Mouse (Mus musculus) kidney, adult 11 months (tissue): ENCODE results near the gene Olfr218.
"Not testable (repeated sequence)": the region's sequence is repeated elsewhere in the genome, so short reads cannot be mapped to it uniquely, and the experiment has no call there.

Experiments used
- DNase-seq: peaks from one replicate; pipeline ENCODE4 v3.0.0; 2022

Olfr218 gene

GRCm38 (mm10) chr1:173197508-173197907, at the start of gene Olfr218:
Gene Olfr218, plus strand, starts transcription at chr1:173197808.
- DNase-seq = no peak

DNA sequence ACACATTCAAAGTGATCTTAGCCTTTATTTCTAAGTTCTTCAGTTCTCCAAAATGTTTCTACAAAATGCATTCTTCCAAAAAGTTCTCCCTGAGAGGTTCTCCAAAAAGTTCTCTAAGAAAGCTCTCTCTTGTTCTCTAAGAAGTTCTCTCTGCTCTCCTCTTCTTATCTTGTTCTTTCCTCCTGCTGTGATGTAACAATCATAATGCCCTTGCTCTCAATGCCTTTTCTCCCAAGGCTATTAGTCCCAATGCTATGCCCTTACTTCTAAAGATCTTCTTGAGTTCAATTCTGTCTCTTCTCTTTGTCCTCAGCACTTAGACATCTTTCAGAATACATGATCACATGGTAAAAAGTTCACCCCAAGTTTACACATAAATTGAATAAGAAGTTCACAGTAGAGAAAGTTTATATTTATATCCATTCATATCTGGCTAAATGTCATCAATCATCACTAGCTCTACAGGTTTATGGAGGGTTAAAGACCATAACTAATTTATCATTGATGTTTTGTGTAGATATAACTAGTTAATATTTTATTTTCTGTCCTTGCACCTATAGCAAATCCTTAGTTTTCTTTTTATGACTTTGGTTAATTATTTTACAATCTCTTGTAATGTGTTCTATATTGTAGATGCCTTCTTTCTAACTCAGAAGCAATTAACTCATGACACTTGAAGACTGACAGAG, 23.3 kb upstream of the Olfr218 start:
- DNase-seq = no peak

DNA sequence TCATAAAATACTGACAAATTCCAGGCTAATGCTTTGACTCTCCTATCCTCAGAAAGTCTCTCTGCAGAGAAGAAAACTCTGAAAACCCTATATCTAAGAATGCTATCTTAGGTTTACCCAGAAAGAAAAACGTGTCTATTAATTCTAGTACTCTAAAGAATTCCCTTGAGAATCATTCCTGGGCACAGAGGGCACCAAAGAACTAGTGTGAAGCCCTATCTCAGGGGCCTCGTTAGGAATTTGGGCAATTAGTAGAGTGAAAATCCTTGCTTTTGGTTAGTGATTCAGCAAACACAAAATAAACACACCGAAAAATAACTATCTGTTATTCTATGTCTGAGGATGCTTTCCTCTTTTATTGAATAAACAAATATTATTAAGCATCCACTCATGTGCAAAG, 7.1 kb upstream of the Olfr218 start, which contains the start of gene Olfr1406:
Gene Olfr1406 (minus strand): TSS at position 101 of the 400 bp plus-strand sequence.
- DNase-seq = no peak

DNA sequence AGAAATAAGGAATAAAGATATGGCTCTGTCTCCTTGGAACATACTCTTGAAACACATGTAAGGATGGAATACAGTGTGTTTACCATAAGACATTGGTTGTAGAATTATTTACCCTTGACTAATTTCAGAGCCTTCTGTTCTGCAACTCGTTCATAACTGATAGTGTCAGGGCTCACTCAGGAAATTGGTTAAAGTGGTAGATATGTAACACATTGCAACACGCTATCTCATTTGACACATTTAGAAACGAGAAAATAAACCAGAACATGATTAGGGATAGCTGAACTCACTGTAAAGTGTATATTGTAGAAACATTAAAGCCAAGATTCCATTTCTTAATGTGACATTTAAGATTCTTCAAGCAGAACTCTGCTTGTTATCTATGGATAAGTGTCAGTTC, 5.5 kb upstream of the Olfr218 start:
- DNase-seq = no peak

GRCm38 (mm10) chr1:173196359-173196758, 1.2 kb upstream of the Olfr218 start:
- DNase-seq = no peak

DNA sequence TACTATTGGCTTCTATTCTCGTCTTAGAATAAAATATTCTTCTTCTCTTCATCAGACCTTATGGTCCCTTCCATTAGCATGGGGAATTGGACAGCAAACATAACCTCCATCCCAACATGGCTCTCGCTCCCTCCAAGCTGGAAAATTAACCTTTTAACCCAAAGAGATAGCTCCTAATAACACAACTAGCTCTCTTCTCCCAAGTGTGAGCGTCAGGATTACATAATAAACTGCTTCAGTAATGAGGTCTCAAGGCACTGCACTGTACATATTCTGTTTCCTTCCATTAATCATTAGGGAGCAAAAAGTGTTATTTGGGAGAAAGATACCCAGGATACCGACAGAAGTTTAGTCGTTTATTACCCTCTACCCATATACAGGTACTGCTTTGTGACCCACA, 14.5 kb downstream of the Olfr218 start, which contains the start of gene Olfr1404:
Gene Olfr1404 (plus strand): TSS at position 301 of the 400 bp plus-strand sequence.
- DNase-seq = no peak

DNA sequence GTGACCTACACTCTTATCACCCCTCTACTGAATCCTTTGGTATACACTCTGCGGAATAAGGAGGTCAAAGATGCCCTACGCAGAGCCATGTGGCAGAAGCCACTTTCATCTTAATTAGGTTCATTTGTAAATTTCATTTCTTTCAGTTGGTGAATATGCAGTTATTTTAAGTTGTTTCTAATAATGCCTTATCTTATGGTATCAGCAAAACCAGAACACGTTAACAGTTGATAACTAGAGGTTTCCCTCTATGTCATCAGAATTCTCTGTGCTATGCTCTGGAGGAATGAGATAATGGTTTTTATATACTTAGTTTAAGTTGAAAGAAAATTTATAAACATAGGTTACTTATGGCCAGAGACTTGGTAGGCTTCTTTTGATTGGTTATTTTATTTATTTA, 18.9 kb downstream of the Olfr218 start:
- no peak for DNase-seq

GRCm38 (mm10) chr1:173227081-173227480, 29.5 kb downstream of the Olfr218 start, which contains the start of gene Fcer1a:
Gene Fcer1a, minus strand, starts transcription at chr1:173227214.
- DNase-seq = no peak

DNA sequence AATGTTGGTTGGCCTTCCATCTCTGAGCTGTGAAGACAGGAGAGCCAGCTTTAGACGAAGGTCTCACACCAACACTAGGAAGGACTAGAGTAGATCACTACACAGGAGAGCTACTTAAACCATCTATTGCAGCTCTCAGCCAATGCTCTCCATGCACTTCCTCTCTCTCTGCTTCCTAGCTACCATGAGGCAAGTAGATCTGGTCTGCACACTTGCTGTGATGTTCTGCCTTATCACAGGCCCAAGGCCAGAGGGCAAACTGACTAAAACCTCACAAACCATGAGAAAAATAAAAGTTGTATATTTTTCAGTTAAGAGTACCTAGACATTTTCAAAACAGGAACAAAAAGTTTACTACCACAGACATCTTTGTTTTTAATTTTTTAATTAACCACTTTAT, 39.4 kb downstream of the Olfr218 start:
- DNase-seq = not testable (repeated sequence)

DNA sequence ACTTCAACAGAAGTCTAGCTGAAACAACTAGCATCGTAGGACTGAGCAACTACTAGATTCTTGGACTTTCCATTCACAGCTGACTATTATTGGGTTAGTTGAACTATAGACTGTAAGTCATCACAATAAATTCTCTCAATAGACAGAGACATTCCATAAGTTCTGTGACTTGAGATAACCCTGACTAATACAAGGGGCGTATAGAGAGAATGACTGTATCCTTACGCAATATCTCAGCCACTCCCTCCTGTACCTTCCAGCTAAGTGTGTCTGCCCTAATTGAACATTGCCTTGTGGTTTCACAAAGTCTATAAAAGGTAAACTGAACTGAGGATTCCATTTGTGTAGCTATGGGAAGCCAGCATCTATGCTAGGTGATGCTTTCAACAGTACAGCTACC, 52.3 kb downstream of the Olfr218 start:
- no peak for DNase-seq
